9 mouse cellular contexts compared by ENCODE assay signal in genomic region chr11:85469526-85469925, GRCm38 (mm10).
DNase-seq lines count a peak whose midpoint lies in the region; ATAC-seq lines count a peak whose summit lies in the region.
"Had no signal": no experiment of that assay in that cellular context is flagged by ENCODE, and none has a peak within 500 bp of the region (broad histone marks: within the 10 kb centered on the region; RNA-seq: fewer than 3 reads in every experiment).

No protein-coding gene starts in this region.

- peak; percentile 83 for DNase-seq in hindbrain, embryonic 14.5 days (ENCODE audit: low spot score)
- DNase-seq in thymus, postnatal 0 days (ENCODE audit: low spot score): peak; percentile 18
- DNase-seq in thymus, postnatal 25 days: no peak
- DNase-seq in c-Kit-positive CD71-positive TER-119-positive erythroid progenitor cells, embryonic 14.5 days (ENCODE audit: low spot score): peak; percentile 19
- DNase-seq in layer of hippocampus, adult 18-20 months (ENCODE audit: low spot score in 2 of 2): peak; percentile 25 to 81
- peak; percentile 43 for DNase-seq in splenic B cell, adult 2 months (ENCODE audit: low read depth, low spot score)

- no peak overlapping the region for H3K9ac ChIP-seq in hindbrain, embryonic 14.5 days
- no peak overlapping the region for H3K9ac ChIP-seq in hindbrain, embryonic 16.5 days (ENCODE audit: low read depth, low read length)
- H3K9ac ChIP-seq: hindbrain, embryonic 15.5 days had no signal

- no peaks in the 10 kb centered on the region; the same call in 1 of the 2 replicates for H3K27me3 ChIP-seq in hindbrain, embryonic 14.5 days (ENCODE audit: control insufficient read depth, insufficient read depth, low read length)
- H3K27me3 ChIP-seq in hindbrain, embryonic 16.5 days (replicated peaks; ENCODE audit: control insufficient read depth, insufficient read depth, low read length): 0 out of 2 replicates have a peak, but pooled peaks cover 2% of the 10 kb centered on the region
- H3K27me3 ChIP-seq in splenic B cell, adult 2 months (ENCODE audit: control insufficient read depth, insufficient read depth, low read length, poor library complexity, severe bottlenecking): no peaks in the 10 kb centered on the region
- H3K27me3 ChIP-seq: hindbrain, embryonic 15.5 days had no signal

- H3K9me3 ChIP-seq in hindbrain, embryonic 14.5 days (ENCODE audit: control insufficient read depth, low read length): no peaks in the 10 kb centered on the region
- no peaks in the 10 kb centered on the region for H3K9me3 ChIP-seq in hindbrain, embryonic 16.5 days (ENCODE audit: control insufficient read depth, low read length)
- H3K9me3 ChIP-seq: hindbrain, embryonic 15.5 days had no signal

- no peak overlapping the region for H3K4me3 ChIP-seq in hindbrain, embryonic 14.5 days (replicated peaks; ENCODE audit: low read length)
- no peak overlapping the region for H3K4me3 ChIP-seq in hindbrain, embryonic 16.5 days (ENCODE audit: low read length)
- H3K4me3 ChIP-seq: hindbrain, embryonic 15.5 days; myocyte had no signal

- H3K27ac ChIP-seq in hindbrain, embryonic 14.5 days: no peak overlapping the region
- no peak overlapping the region for H3K27ac ChIP-seq in hindbrain, embryonic 16.5 days (ENCODE audit: low read depth, low read length)
- H3K27ac ChIP-seq: hindbrain, embryonic 15.5 days had no signal

- H3K4me2 ChIP-seq in hindbrain, embryonic 14.5 days (replicated peaks): no peak overlapping the region
- H3K4me2 ChIP-seq in hindbrain, embryonic 16.5 days (ENCODE audit: low read length): no peak overlapping the region
- H3K4me2 ChIP-seq: hindbrain, embryonic 15.5 days had no signal

- ATAC-seq in hindbrain, embryonic 14.5 days (ENCODE audit: low FRiP score): no peak
- ATAC-seq in hindbrain, embryonic 16.5 days: no peak

- WGBS in hindbrain, embryonic 14.5 days: 83% methylated on average over 1 of the region's 1 CpGs
- WGBS in hindbrain, embryonic 16.5 days: 80% methylated on average over 1 of the region's 1 CpGs

- H3K36me3 ChIP-seq in hindbrain, embryonic 14.5 days (replicated peaks; ENCODE audit: control insufficient read depth, insufficient read depth): no peaks in the 10 kb centered on the region
- H3K36me3 ChIP-seq in hindbrain, embryonic 16.5 days (ENCODE audit: control insufficient read depth, insufficient read depth, low read length): no peaks in the 10 kb centered on the region
- no peaks in the 10 kb centered on the region for H3K36me3 ChIP-seq in splenic B cell, adult 2 months (ENCODE audit: control insufficient read depth, insufficient read depth, low read length, poor library complexity, severe bottlenecking)
- H3K36me3 ChIP-seq: hindbrain, embryonic 15.5 days had no signal

- H3K4me1 ChIP-seq in hindbrain, embryonic 14.5 days (replicated peaks; ENCODE audit: control insufficient read depth, insufficient read depth, low read length): no peaks in the 10 kb centered on the region; the same call in 1 of the 2 replicates
- H3K4me1 ChIP-seq in hindbrain, embryonic 16.5 days (ENCODE audit: control insufficient read depth, insufficient read depth, low read depth, low read length): no peaks in the 10 kb centered on the region
- H3K4me1 ChIP-seq: hindbrain, embryonic 15.5 days had no signal
